Mouse (Mus musculus): Measurements from ENCODE around the gene Per3.

The Per3 gene

DNA sequence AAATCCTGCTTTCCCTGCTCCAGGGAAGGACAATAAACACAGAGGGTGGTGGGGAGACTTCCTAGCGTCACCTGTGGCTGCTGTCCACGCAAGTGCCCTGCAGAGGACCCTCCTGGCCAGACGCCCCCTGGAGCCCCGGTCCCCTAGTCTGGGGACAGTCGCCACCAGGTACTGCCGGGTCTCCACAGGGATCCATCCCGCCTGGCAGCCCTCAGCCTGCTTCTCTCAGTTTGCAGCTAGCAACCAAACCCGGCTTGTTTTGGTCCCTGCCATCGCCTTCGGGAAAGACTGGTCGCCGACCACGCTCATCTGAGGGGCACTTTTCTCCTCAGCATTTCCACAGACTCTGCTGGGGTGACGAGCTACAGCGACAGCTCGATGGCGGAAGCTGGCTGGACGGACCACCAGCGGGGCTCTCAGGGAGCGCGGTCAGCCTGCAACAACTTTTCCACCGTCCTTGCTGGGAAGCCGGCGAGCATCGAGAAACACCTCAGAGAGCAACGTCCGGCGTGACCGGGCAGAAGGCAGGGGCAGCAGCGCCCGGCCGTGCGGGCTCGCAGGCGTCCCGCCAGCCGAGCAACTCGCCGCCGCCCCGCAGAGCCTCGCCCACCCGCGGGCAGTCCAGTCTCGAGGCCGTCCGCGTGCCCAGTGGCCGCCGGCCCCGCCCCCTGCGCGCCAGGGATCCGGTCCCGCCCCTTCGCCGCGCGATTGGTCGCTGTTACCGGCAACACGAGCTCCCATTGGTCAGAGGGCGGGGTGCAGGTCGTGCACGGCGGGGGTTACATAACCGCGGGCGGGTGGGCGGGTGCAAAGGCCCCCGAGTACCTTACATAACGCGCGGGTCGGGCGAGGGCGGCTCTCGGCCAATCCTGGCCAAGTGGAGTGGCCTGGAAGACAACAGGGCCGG, at the start of gene Per3:
Gene Per3, minus strand, starts transcription at position 629 of the 907 bp plus-strand sequence.
- DNase-seq (ENCODE audit: extremely low spot score): peak; percentile 97

DNA sequence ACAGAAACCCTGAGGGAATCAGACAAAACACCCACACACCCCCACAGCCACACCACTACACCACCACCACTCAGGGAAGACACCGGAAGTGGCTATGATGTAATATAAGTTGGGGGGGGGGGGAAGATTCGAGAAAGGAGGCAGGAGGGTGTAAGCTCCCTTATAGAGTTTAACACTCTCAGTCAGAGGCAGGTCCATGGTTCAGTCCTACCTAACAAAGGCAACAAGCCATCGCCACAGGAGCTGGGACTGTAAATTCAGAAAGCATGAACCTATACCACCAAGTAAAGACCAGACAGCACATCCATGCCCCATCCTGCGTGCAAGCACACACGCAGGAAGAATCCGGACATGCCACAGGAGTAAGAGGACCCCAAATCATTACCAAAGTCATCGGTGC, 44.8 kb upstream of the Per3 start, which contains the start of gene Gm13090:
Gene Gm13090, plus strand, starts transcription at position 301 of the 400 bp plus-strand sequence.
- DNase-seq (ENCODE audit: extremely low spot score): no peak

DNA sequence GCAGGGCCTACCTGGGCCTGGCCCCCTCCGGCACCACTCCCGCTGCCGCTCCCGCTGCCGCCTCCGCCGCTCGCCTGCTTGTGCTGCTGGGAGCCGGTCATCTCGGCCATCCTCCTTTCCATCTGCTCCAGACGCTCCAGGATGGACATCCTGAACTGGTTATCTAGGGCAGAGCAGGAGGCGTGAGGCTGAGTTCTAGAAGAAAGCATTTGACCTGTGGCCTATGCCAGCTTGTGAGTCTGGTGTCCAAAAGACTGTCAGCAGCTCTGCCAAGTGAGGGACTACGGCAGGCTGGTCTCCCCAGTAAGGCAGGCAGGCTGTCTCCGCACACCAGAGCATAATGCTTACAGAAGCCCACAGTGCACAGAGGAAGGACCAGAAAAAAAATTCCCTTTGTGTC, 44.4 kb upstream of the Per3 start:
- DNase-seq (ENCODE audit: extremely low spot score): no peak

DNA sequence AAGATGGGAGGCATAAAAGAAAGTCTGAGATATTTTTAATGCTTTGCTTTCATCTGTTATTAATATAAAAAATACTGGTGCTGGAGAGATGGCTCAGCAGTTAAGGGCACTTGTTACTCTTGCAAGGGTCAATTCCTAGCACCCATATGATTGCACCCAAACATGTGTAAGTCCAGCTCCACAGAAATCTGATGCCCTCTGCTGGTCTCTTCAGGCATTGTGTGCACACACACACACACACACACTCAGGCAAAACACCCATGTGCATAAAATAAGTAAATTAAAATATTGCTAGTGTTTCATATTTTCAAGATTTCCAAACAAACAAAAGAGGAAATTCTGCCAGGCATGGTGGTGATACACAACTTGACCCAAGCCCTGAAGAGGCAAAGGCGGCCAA, 42.9 kb upstream of the Per3 start:
- DNase-seq (ENCODE audit: extremely low spot score): no peak

DNA sequence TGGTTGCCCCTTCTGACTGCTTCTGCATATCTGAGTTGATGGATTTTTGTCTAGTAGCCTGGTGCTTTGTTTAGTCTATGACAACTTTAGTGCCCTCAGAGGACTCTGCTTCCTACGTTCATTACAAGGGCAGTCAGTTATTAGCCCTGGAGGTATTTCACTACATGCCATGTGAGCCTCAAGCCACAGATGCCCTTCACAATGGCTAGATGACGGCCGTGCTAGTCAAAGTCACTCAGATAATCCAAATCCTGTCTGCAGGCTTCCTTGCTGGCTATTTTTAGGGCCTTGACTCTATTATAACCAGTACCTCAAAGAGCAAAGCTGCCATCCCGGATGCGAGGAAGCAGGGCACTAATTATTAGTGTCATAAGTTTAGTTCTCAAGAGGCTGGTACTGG, 38.6 kb upstream of the Per3 start:
- no peak for DNase-seq (ENCODE audit: extremely low spot score)

DNA sequence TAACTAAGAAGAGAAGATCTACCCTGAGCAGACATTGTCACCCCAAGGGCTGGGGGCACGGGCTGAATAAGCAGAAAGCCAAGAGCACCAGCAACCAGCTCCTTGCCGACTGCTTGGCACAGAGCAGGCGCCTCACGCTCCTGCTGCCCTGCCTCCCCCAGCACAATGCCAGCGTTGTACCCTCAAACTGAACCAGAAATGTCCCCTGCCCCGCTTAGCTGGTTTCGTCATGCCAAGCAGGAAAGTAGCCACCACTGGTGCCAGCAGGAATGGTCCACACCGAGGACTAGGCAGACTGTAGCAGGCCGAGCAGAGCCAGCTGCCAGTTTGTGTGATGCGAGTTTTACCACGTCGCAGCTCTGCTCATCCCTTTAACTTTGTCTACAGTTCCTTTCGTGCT, 37.5 kb upstream of the Per3 start:
- DNase-seq (ENCODE audit: extremely low spot score): no peak

DNA sequence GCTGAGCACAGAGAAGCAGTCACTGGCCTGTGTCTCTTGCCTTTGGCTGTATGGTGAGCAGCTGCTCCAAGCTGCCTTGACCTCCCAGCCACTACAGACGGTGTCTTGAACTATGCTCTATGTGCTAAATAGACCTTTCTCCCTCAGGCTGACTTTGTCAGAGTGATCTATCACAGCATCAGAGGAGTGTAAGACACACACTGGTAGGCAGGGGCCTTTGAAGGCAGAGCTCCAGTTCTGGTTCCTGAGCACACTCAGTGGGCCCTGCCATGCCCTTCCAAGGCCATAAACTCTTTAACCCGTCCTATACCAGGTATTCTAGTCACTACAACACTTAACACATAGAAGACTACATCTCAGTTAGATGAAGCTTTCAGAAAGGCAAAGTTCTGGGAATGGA, 36.9 kb upstream of the Per3 start:
- no peak for DNase-seq (ENCODE audit: extremely low spot score)

DNA sequence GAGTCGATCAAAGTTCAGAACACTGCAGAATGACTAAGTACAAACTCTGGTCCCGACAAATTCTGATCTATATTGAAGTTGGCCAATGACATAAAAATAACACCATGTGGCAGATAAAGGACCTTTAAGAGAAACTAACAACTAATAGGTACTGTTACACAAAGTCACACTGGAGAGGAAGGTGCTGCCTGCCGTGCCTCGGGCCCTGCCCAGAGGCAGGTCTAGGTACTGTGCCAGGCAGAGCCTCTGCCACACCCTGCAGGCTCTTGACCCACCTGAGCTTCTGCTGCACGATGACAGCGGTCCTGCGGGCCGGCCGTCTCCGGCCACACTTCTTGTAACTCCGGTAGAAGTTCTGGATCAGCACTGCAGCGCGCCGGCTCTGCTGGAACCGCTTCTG, 30.4 kb upstream of the Per3 start:
- DNase-seq (ENCODE audit: extremely low spot score): no peak

DNA sequence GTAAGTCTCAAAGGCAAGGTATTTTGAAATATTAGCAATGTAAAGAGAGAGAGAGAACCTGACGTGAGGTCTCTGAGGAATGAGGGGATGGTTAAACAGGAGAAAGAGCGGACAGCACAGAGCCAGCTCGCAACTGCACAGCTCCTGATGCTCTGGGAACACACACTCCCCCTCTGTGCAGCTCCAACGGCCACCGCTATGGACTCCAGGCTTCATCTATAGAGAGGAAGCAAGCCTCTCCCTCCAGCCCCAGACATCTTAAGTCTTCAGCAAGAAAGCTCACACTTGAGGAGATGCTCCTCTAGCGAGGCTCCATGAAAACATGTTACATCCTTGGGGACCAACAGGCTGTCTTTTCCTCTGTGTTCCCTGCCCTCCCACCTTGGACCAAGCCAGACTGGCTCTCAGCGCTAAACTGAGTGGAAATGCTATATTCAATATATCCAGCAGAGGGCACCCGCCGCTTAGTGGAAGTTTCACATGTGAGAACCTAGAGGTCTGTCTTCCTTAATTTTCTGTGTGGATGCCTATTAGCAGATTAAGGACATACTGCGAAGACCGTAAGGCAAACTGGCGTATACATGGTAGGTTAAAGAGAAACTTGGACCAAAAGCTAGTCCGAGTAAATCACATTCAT, 28.8 kb upstream of the Per3 start:
- peak; percentile 75 for DNase-seq (ENCODE audit: extremely low spot score)

DNA sequence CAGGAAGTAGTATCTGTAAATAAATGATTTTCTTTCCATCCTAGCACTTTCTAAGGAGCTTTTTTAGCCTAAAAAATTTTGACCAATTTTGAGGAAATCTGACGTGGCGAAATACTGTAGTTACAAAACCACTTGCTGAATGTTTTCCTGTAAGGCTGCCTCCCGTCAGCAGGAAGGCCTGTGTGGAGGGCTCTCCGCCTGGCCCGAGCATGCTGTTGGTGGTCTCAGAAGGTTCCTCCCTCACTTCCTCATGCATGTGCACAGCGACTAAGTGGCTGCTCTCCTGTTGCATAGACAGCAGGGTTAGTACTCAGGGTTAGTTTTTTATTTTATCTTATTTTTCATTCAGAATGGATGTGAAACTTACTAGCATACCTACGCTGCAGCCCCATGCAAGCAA, 26.5 kb upstream of the Per3 start:
- no peak for DNase-seq (ENCODE audit: extremely low spot score)

DNA sequence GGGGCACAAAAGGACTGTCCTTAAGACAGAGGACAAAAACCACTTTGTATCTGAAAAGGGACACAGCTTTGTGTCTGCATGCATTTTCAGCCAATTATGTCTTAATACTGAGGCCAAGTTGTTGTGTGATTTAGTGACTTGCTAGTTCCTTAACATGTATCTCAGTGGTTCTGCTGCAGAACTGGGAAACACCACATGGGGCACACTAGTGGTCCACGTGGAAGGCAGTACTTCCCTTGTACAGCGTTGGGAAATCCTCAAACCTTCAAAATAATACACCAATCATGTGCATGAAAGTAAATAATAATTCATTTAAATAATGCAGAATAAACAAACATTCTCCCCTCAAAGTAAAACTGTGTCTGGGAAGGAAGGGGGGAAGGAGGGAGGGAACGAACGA, 24.3 kb upstream of the Per3 start:
- no peak for DNase-seq (ENCODE audit: extremely low spot score)

DNA sequence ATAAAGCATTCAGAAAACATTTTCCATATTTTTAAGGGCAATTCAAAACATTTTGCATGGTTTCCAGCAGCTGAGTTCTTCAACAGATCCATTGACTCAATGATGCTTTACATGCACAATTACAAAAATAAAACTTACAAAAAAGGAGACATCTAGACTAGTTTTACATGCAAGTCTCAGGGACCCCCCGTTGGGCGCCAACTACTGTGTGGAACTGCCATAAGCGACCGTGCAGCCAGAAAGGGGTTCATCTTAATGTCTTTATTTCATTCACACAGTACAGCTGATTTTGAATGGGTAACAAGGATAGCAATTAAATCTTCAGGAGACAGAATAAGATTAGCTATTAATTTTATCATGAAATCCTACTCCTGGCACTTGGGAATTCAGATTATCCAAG, 15.1 kb upstream of the Per3 start:
- DNase-seq (ENCODE audit: extremely low spot score): no peak

DNA sequence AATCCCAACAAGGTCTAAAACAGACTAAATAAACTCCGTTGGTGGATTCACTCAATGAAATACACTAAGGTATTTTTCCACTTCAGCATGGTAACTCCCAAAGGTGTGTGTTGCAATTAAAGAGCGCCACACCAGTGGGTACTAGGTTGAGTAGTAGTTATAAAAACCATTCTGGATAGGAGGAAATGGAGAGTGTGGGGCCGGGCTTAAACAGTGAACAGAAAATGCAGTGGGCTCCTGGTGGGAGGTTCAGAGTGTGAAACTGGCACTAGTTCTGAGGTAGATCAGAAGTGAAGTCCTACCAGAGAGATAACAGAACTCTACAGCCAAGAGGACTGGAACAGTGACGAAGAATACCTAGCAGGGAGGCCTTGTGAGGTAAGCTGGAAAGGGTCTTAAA, 14.2 kb upstream of the Per3 start:
- DNase-seq (ENCODE audit: extremely low spot score): no peak

DNA sequence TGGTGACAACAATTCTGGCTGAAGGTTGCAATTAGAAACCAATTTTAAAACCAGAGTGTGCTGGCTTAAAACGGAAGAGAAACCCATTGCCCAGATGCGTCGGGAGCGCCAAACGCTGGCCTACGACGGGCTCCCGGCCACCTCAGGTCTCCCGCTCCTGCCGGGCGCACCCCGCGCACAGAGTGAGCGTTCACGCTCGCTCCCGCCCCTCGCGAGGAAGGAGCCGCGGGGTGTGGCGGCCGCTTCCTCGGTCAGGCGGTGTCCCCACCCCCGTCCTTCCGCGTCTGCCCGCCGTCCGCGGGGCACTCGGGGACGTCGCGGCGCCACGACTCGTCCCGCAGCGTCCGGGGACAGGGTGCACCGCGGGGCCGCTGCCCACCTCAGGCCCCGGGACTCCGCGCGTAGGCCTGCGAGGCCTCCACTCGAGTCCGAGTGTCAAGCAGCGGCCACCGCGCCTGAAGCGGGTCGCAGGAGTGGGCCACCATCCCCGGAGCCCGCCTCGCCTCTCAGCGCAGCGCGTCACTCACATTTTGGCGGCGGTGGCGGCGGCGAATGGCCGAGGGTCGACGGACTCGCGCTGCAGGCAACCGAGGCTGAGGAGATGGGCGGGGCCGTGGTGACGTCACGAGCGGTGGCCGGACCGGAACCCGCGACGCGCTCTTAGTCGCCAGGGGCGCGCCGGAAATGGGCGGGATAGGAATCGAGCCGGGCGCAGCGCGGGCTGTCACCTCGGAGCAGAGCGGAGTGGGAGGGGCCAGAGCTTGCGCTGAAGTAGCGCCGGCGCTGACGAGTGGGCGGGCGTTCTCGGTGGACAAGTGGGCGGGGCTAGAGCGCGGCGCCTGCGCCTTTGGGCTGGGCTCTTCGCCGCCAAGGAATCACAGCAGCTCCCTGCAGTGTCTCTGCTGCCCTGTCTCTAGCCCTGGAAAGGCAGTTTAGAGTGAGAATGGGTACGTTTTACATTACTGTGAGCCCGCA, 13.2 kb upstream of the Per3 start, which contains the start of gene Vamp3:
Gene Vamp3, minus strand, starts transcription at position 617 of the 975 bp plus-strand sequence.
- peak; percentile 99 for DNase-seq (ENCODE audit: extremely low spot score)

DNA sequence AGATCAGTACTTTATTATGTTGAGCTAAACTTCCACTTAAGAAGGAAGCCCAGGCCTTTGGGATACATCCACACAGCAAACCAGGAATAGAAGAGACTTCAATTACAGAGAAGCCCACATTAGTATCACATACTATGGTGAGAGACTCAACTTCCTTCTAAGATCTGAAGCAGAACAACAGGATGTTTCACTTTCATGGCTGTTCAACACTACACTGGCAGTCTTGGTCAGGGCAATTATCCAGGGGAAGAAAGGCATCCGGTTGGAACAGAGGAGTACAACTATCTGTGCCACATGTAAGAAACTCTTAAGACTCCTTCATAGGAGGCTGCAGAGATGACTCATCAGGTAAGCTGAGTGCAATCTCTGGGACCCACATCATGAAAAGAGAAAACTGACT, 6.7 kb upstream of the Per3 start:
- no peak for DNase-seq (ENCODE audit: extremely low spot score)

DNA sequence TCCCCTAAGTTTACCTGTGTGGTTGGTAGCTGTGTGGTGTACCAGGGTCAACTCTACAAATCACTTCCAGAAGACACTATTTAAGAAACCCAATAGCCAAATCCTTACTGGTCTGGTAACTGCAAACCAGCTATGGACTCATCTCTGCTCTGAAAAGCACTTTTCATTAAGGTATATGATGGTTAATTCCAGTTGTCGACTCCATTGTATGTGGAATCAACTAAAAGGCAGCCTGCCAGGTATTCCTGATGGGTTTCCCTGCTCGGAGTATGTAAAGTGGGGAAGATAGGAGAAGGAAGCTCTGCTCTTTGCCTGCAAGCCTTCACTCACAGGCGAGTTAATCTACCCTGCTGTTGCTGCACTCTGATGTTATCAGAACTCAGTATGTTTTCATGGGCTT, 2.1 kb upstream of the Per3 start:
- no peak for DNase-seq (ENCODE audit: extremely low spot score)

DNA sequence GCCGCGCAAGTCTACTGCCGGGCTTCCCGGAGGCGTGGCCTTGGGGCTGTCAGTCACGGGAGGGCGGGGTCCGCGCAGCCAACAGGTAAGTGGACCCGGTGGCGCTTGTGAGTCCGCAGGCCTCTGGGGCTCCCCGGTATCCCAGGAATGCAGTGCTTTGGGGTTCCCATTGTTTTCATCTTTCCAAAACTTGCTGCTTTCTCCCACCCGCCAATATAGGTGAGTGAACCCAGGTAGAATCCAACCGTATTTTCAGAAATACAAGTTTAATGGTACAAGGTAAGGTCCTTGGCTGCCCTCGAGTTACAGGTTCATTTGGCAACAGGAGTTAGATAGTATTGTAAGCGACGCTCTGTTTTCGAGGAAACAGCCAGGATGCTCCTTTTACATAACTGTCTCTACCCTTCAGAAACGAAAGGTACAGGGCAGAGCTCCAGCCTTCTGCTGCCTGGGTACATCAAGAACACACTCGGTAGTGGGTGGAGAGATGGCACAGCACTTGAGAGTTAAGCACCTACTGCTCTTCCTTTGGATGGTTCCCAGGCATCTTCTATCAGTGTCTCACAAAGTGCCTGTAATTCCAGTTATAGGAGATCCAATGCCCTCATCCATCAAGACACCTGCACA, 592 bp upstream of the Per3 start:
- no peak for DNase-seq (ENCODE audit: extremely low spot score)

DNA sequence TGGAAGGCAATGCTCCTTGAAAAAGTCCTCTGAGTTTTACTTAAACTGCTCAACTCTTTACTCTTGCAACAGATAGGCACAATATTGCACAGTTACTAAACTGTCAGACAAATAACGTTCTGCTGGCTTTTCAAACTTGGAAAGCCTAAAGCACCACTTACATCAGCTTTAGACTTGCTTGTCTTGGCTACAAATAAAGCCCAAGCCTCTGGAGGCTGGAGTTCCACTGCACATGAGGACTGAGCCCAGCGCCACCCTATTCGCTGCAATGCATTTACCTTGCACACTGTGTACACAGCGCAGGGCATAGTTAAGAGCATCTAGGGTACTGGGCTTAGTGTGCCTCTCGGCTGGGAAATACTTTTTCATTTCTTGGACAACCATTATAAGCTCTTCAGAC, 1.2 kb downstream of the Per3 start:
- DNase-seq (ENCODE audit: extremely low spot score): no peak

DNA sequence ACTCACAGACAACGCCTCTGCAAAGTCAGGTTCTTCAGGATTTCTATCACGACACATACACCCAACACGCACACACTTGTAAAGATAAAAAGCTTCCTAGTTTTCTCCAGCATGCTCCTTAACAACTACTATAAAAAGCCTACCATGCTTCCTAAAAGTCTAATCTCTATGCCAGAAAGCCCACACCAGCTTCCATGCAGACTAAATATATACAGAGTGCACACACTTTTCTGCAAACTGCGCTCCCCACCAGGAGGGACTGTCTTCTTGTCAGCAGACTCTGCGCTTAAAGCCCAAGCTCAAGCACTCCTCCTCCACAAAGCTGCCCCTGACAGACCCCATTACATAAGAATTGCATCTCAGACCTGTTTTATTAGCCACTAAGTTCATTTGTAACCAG, 3.0 kb downstream of the Per3 start:
- DNase-seq (ENCODE audit: extremely low spot score): no peak

DNA sequence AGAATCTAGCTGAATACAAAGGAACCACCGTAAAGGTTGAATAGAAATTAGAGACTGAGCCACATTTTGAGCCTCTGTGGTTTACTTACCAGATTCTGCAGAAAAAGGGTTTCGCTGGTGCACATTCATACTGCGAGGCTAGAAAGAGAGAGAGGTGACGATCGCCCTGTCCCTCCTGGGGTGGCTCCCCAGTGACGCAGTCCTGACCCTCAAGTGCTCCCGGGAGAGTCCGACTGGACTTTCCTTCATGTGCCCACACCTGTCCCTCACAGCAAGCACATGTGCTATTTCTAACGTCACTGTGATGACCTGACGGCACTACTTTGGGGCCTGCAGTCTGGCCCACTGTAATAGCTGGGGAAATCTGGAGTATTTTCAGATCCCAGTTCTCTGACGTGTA, 6.7 kb downstream of the Per3 start:
- DNase-seq (ENCODE audit: extremely low spot score): no peak

DNA sequence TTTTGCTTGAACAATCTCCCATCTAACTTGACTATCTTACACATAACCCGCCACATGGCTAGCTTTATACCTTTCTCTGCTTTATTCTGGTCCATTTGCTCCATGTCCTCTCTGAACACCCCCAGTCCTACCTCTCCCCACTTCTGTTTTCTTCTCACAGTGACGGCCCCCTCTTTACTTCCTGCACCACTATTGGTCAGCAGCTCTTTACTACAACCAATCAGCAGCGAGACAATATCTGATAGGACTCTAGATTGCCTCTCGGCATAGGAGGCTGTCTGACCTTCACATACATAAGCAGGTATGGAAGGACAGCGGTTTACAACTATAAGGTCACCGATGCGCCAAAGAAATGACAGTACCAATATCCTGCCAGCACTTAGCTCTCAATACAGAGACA, 7.9 kb downstream of the Per3 start:
- DNase-seq (ENCODE audit: extremely low spot score): no peak

DNA sequence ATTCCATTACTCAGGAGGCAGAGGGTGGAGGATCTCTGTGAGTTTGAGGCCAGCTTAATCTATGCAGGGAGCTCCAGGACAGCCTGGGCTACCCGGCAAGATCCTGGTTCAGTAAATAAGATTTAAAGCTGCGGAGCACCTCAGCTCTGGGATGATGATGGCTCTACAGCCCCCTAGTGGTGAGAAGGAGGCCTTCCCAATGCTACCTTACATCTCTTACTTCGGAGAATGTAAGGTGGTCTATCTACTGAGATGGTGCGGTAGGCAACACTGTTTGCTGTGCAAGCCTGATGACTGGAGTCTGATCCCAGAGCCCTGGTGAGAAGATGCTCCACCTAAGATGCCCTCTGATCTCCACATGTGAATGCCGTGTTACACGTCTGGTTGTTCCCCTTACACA, 17.5 kb downstream of the Per3 start:
- peak; percentile 22 for DNase-seq (ENCODE audit: extremely low spot score)
